Mouse (Mus musculus) heart, postnatal 10 days (tissue): ENCODE measurements around the gene Lrrc75b. TPM values are rescaled to one million over a fixed set of nuclear protein-coding genes. Genes with fewer than 3 reads are reported as not detected.
A peak's percentile ranks its signal among the peaks of the same experiment; 100 is the strongest.
"Not testable (repeated sequence)": the region's sequence is repeated elsewhere in the genome, so short reads cannot be mapped to it uniquely, and the experiment has no call there.

Experiments used
- DNase-seq, 2 experiments: peaks; one replicate each; pipeline ENCODE4 v3.0.0; 2021
- intact Hi-C: fragments of 180-260 bp; cut with DNase I; formaldehyde crosslinking; loops from one replicate; pipeline ENCODE4 v1.15.1; 2025
- total RNA-seq, 2 experiments: library from RNA; stranded (reverse); gene quantifications; 2 replicates each; pipeline ENCODE4 v1.2.3; 2021

Gene Lrrc75b
- total RNA-seq, 2 experiments from 2014 or later = 1.0 to 1.2 TPM

DNA sequence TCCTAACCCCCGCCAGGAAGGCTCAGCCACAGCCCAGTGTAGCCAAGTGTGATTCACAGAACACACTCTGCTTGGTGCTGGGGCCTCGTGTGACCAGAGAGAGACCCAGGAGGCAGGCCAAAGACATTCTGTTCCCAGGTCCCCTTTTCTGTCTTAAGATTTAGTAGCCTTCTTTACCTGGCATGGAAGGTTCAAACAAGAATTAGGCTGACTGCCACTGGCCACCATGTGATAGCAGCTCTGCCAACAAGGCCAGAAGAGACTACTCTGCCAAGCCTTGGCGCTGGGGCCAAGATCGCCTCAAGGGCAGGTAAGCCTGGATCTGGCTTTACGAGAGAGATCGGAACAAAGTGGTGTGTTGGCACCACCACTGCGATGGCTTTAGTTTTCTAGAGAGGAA lies 49.7 kb downstream of the Lrrc75b start:
- DNase-seq = peak; percentile 80 to 84
- intact Hi-C loops = no loop called here

DNA sequence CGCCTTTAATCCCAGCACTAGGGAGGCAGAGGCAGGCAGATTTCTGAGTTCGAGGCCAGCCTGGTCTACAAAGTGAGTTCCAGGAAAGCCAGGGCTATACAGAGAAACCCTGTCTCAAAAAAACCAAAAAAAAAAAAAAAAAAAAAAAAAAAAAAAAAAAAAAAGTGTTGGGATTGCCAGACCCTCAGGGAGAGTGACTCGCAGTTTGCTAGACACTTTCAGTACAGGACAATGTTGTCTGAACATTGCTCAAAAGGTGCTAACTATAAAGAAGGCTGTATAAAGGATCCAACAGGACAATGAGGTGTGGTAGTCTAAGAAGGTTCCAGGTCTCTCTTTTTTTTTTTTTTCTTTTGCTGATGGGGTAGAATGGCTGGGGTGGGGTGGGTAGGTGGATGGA lies 54.2 kb downstream of the Lrrc75b start:
- DNase-seq, intact Hi-C loops: not testable (repeated sequence)

DNA sequence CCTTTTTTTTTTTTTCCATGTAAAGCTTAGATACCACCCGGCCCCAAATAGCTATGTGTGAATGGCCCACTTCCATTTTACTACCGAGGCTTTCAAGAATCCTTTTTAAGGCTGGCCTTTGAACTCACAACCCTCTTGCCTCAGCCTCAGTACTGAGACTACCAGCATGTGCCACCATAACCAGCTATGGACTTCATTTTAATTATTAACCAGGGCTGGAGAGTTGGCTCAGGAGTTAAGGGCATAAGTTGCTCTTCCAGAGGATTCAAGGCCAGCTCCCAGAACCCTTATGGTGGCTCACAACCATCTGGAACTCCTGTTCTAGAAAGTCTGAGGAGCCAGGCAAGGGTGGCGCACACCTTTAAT lies 55.0 kb downstream of the Lrrc75b start:
- no peak for DNase-seq
- intact Hi-C loops = no loop called here

- intact Hi-C loops = no loop called here
- peak in 1 of 2 experiments; percentile 38 for DNase-seq
Observed at GRCm38 (mm10) chr10:75504234-75505129, 55.6 kb downstream of the Lrrc75b start.

- DNase-seq = no peak
- intact Hi-C loops = no loop called here
Observed at GRCm38 (mm10) chr10:75503692-75504091, 56.4 kb downstream of the Lrrc75b start.

GRCm38 (mm10) chr10:75501641-75502040 lies 58.5 kb downstream of the Lrrc75b start:
- intact Hi-C loops = no loop called here
- DNase-seq = no peak

GRCm38 (mm10) chr10:75500345-75500744 lies 59.8 kb downstream of the Lrrc75b start:
- no peak for DNase-seq
- intact Hi-C loops = no loop called here

Other genes with a start within 250 kb of the Lrrc75b start
- gene Adora2a, start 243.5 kb downstream of the Lrrc75b start, total RNA-seq = 10 to 100 TPM; 18.7 to 18.9 TPM
- gene Upb1, start 159.2 kb downstream of the Lrrc75b start, total RNA-seq = under 1 TPM; 0.17 to 0.24 TPM
- 10 to 100 TPM; 67.9 to 75.9 TPM for gene Snrpd3, start 42.8 kb downstream of the Lrrc75b start, total RNA-seq
- 10 to 100 TPM; 42.8 to 44.0 TPM for gene Gucd1, start 42.4 kb downstream of the Lrrc75b start, total RNA-seq
- not detected for gene Ggt1, start 1.3 kb upstream of the Lrrc75b start, total RNA-seq
- gene Ggt5, start 29.0 kb upstream of the Lrrc75b start, total RNA-seq = 1 to 10 TPM; 6.8 to 8.7 TPM
- 1 to 10 TPM; 2.8 to 3.4 TPM for gene Susd2, start 83.7 kb upstream of the Lrrc75b start, total RNA-seq
- 10 to 100 TPM; 26.0 to 33.6 TPM for gene Cabin1, start 204.0 kb upstream of the Lrrc75b start, total RNA-seq
- gene Ddt, start 213.1 kb upstream of the Lrrc75b start, total RNA-seq = 10 to 100 TPM; 29.6 to 49.2 TPM
- not detected for gene Gm20441, start 220.6 kb upstream of the Lrrc75b start, total RNA-seq
- 1 to 10 TPM; 1.9 to 3.0 TPM for gene Gstt3, start 221.1 kb upstream of the Lrrc75b start, total RNA-seq
- gene Gstt1, start 238.3 kb upstream of the Lrrc75b start, total RNA-seq = 1 to 10 TPM; 5.9 to 7.9 TPM